Mouse (Mus musculus): ENCODE measurements around the gene B4galt3.

The B4galt3 gene

DNA sequence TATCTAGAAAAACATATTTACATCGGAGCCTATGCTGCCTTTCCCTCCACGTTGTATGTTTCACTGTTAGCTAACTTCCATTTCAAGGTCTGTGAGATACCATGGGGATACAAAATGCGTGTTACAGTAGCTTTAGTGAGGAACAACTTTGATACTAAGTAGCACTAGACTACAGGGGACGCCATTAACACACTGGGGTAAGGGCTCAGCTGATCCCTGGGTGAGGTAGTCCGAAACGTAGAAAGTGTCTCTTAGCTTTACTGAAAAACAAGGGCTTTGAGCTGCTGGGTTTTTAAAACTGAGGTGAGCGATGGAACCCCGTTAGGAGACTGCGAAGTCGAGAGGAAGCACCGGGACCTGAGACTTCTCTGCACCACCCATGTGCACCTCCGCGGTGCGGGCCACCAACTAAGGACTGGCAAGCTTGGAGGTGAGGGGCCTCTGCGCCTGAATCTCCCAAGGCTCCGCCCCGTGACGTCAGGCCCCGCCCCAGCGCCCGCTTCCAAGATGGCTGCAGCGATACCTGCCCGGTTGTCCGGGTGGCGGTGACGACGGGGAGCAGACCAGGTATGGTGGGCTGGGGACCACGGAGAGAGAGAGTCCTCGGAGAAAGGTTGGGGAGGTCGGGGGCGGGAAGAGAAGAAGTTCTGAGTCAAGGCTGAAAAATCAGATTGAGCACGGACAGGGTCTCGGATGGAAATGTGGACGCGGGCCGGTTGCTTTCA is at the start of gene B4galt3:
Gene B4galt3, plus strand, starts transcription at position 481 of the 725 bp plus-strand sequence.
- TF ChIP-seq GATA4 (IDR thresholded peaks at IDR 0.05; ENCODE audit: insufficient replicate concordance, low read length): no peak; the same call in 1 of the 2 replicates

DNA sequence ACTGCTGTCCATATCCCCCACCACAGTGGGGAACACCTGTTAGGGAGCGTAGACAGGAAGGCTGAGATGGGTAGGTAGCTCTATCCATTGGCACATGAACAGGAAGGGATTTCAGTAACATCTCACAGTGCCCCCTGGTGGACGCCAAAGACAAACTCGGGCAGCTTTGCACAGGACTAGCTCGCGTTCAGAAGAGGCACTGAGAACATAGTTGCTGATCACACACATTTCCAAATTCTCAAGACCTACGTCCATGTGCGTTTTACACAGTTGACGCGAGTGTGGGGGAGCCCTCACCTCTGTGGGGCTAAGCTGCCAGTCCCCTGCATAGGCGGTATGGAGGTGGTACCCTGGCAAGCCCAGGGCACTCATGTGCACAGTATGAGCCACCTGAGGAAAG is 49.3 kb upstream of the B4galt3 start:
- TF ChIP-seq GATA4 (IDR thresholded peaks at IDR 0.05; ENCODE audit: insufficient replicate concordance, low read length): no peak

DNA sequence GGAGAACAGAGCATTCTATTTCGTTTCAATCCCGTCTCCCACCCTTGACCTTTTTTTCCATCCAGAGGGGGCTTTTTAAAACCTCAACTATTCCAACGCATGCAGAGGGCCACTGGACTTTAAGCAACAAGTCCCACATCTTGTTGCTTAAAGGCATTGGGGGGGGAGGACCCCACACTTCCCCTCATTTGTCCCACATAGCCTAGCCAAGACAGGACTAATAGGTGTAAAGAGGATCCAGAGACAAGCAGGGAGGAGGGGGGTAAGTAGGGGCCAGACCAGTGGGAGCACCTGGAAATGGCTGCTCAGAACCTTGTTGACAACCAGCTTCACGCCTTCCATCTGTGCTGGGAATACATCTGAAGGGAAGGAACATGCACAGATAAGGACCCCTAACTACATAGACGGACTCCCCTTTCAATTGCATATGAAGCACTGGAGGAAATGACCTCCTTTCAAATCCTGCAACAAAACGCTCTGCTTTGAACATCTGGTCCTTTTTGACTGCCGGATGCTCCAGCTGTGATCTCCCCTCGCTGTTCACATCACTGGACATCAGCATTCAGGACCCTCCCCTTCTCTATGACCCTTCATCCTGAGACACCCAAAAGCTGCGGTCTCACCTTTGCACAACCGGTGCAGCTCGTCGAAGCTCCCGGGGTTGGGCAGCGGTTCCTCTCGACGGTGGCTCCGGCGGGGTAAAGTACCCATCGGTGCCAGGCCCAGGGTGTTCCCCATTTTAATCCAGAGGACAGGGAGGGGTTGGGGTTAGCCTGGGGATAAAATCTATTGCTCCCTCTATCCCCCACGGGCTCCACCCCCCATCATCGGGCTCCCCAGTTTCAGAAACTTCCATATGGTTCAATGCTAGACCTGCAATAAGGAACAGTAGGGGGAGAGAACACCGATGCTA is 48.6 kb upstream of the B4galt3 start:
- no peak for TF ChIP-seq GATA4 (IDR thresholded peaks at IDR 0.05; ENCODE audit: insufficient replicate concordance, low read length)

DNA sequence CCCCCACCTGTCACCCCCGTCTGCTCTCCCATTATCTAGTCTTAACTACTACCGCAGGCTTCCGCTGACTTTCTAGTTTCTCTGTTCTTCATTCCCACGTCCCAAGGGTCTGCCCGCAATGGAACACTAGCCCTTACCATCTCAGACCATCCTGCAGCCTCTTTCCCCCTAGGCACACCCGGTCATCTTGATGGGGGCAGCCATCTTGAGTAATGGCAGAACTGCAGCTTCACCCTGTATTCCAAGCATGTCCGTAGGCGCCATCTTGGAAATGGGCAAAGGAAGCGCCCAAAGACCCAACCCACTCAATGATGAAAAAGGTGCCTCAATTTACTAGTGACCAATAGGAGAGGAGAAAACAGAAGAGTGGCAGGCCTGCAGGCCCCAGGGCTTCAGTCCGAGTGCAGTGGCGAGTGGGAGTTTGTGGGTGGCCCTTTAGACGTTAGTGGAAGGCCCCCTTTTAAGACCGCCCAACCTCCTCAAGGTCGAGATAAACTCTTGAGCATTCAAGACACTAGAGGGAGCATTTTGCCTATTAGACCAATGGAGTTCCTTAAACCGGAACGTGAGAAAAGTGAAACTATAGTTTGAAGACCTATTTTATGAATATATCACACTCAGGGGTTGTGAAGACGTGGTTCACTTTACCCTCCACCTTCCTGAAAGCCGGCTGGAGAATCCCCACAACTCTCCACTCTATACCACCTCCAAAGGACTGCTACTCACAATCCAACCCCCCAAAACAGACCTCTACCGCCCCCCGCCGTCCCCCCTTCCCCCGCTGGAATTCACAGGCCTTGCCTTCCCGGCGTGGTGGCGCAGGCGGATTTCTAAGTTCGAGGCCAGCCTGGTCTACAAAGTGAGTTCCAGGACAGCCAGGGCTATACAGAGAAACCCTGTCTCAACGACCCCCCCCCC is 47.6 kb upstream of the B4galt3 start, which contains the start of gene Tomm40l:
Gene Tomm40l, minus strand, starts transcription at position 277 of the 918 bp plus-strand sequence.
- peak; percentile 35; the same call in 1 of the 2 replicates for TF ChIP-seq GATA4 (IDR thresholded peaks at IDR 0.05; ENCODE audit: insufficient replicate concordance, low read length)

DNA sequence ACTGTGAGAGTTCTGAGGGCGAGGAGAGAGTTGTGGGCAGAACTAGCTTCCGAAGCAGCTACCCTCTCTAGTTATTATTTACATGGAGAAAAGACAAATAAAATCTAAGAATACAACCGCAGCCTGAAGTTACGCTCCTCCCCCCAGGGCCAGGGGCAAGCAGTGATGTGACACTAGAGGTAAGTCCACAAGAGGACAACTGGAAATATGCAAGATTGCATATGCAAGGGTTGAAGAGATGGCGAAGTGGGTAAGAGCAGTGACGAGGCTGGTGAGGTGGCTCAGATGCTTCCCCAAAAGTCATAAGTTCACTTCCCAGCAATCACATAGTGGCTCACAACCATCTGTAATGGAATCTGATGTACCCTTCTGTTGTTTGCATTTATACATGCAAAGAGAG is 47.0 kb upstream of the B4galt3 start:
- no peak for TF ChIP-seq GATA4 (IDR thresholded peaks at IDR 0.05; ENCODE audit: insufficient replicate concordance, low read length)

DNA sequence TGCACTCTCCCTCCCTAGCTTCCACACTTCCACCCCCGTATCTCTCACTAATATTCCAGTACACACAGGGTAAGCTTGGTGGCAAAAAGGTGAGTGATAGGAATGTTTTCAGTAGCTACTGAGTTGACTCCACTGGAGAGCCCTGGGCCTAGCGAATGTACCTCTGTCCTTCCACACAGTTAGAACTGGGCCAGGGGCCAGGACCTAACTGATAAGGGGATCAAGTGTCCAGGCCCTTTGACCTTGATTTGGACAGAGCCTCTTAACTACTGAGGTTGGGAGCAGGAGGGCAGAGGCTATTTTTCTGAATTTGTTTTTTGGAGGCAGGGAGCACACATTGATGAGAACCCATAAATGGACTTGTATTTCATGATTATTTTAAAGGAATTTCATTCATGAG is 46.3 kb upstream of the B4galt3 start:
- TF ChIP-seq GATA4 (IDR thresholded peaks at IDR 0.05; ENCODE audit: insufficient replicate concordance, low read length): peak; percentile 98

DNA sequence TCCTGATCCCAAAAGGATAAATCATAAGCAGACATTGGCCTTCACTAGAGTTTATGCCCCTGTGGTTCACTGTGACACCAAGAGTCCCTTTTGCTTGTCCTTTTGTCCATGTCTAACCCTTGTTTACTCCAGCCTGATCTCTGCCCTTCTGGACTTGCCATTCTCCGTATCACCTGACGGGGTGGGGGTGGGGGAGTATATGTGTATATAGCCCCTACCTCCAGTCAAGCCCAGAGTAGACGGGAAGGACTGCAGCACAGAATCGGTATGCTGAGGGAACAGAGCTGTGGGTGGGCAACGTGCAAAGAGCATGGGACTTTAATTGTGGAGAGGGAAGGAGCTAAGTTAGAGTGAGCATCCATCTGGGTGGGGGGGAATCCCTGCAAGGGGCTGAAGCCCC is 45.3 kb upstream of the B4galt3 start, which contains the start of gene Apoa2:
Gene Apoa2, plus strand, starts transcription at position 198 of the 400 bp plus-strand sequence.
- TF ChIP-seq GATA4 (IDR thresholded peaks at IDR 0.05; ENCODE audit: insufficient replicate concordance, low read length): no peak

DNA sequence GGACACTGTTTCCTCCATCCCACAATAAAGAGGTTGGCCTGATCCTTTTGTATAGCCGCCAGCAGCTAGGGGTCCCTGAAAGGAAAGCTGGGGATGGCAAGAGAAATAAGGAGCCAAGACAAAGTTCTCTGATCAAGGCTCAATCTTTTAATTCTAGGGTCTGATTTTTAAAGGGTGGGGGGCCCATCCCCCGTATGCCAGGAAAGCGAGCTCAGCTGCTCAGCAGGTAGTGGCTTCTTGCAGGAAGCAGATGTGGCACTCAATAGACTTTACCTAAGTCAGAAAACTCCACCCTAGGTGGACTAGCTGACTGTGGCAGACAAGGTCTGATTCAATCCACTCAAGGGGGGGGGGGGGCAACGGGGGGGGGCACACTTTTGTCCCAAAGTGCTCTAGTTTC is 43.3 kb upstream of the B4galt3 start:
- no peak for TF ChIP-seq GATA4 (IDR thresholded peaks at IDR 0.05; ENCODE audit: insufficient replicate concordance, low read length)

DNA sequence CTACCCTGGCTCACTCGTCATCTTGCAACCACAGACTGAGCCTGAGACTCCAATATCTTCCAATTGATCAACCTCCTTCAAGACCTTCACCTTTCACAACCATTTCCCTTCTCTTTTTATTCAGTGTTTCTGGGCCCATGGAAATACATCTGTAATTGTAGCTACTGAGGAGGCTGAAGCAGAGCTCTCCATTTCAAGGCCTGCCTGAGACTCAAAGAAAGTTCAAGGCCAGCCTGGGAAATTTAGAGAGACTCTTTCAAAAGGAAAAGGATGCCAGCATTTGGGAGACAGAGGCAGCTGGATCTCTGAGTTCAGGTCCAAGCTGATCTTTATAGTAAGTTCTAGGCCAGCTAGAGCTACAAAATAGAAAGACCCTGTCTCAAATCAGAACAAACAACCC is 42.2 kb upstream of the B4galt3 start:
- no peak for TF ChIP-seq GATA4 (IDR thresholded peaks at IDR 0.05; ENCODE audit: insufficient replicate concordance, low read length)

DNA sequence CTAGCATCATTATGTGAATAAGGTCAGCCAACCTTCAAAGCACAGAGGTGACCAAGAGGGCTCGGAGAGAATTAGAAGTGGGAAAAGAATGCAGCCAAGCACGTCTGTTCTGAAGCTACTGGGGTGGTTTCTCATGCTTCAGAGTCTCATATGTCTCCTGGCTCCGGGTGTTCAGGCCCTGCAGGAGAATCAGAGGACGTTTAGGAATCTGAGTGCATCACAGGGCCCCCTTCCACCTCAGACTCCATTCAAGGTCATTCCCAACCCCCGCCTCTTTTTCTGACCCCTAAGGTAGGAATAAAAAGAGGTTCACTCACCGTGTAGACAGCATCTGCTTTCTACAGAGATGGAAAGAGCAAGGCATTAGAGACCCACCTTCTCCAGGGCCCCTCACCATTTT is 40.4 kb upstream of the B4galt3 start:
- TF ChIP-seq GATA4 (IDR thresholded peaks at IDR 0.05; ENCODE audit: insufficient replicate concordance, low read length): no peak

DNA sequence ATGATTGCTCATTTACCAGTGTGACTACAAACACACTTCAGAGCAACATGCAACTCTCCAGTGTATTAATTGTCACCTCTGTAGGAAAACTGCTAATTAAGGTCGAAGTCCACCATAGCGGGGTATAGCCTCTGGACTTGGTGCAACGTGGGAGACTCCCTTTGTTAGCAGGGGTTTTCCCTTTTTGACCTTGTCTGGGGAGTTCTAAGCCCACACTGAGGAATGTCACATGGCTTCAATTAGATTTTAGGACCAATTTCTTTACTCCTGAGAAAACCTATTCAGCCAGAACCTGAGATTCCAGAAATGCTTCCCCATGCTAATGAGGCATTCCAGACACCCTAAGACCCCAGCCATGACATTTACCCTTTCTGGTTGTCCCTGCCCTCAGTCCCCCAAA is 39.9 kb upstream of the B4galt3 start:
- no peak for TF ChIP-seq GATA4 (IDR thresholded peaks at IDR 0.05; ENCODE audit: insufficient replicate concordance, low read length)

DNA sequence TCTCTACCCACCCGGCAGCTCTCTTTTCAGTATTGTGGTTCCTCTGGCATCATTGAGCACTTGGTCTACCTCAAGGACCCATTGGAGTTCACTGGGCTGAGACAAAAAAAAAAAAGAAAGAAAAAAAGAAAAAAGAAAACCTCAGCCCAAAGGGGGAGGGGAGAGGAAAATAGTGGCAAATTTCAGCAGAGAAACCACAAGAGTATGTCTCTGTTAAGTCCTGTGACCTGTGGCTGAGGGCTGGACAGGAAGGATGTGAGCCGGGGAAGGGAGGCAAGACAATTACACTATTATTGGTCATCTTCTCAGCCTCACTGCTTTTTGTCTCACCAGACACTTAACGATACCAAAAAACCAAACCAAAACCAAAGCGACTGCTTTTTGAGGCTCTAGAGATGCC is 38.3 kb upstream of the B4galt3 start:
- TF ChIP-seq GATA4 (IDR thresholded peaks at IDR 0.05; ENCODE audit: insufficient replicate concordance, low read length): no peak

DNA sequence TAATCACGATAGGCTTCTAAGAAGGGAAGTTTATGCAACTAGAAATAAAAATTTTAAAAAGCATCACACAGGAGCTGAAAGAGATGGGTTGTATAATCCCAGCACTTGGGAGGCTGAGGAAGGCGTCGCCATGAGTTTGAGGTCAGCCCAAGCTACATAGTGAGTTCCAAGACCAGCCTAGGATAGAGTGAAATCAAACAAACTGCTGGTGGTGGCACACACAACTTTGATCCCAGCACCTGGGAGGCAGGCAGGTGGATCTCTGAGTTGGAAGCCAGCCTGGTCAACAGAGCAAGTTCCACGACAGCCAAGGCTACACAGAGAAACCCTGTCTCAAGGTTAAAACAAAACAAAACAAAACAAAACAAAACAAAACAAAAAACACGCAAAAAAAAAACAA is 37.8 kb upstream of the B4galt3 start:
- no peak for TF ChIP-seq GATA4 (IDR thresholded peaks at IDR 0.05; ENCODE audit: insufficient replicate concordance, low read length)

DNA sequence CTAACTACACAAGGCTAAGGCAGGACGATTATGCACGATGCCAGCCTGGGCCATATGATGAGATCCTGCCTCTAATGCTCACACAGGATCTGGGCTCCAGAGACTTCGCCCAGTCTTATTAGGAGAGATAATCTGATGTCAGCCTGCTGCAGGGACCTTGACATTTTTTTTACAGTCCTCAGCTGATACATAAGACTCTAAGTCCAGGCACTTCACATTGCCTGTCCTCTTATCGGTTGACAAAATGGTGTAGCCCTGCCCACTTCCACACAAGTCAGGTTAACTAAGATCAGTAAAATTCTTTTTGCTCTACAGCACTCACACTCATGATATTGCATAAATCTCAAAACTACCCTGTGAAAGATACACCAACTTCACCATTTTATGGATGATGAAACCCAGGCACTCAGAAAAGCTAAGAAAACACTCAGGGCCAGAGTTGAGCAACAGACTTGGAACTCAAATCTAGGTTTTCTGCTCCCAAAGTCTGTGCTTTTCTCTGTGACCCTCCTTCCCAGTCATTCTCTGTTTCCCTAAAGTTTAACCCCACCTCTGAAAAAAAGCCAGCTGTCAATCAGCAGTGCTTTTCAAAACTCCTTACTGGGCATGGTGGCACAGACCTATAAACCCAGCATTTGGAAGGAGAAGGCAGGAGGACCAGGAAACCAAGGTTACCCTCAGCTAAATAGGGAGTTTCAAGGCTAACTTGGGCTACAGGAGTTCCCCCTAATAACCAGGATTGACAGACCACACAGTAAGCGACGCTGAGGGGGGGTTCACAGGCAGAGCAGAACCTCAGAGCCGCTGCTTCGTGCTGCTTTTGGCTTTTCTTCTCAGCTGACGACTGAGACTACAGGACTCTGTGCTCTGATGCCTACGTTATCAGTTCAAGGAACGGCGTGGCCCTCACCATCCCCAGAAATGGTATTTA is 37.1 kb upstream of the B4galt3 start:
- no peak for TF ChIP-seq GATA4 (IDR thresholded peaks at IDR 0.05; ENCODE audit: insufficient replicate concordance, low read length)
